Mouse (Mus musculus) limb, embryonic 14.5 days (tissue): ENCODE measurements around the gene Panx3. TPM values are rescaled to one million over a fixed set of nuclear protein-coding genes. Genes with fewer than 3 reads are reported as not detected.
A peak's percentile ranks its signal among the peaks of the same experiment; 100 is the strongest.

Source experiments
- ATAC-seq: fragments of 200-750 bp; cut with Nextera tagmentation; 2 replicates; pipeline ENCODE4 v1.8.0; 2017; ENCODE audit warnings: low read depth, moderate number of reproducible peaks, moderate TSS enrichment; ENCODE audit not compliant: low FRiP score
- DNase-seq: peaks from one replicate; pipeline ENCODE4 v3.0.0-alpha.2; 2015; ENCODE audit warnings: low spot score
- H3K27ac ChIP-seq: fragments of 300-500 bp; sonication (generic); replicated peaks from 2 replicates; pipeline ENCODE4 v1.5.1; 2014; ENCODE audit warnings: low read depth, mild to moderate bottlenecking, low read length, moderate library complexity, mixed read lengths
- H3K27me3 ChIP-seq: fragments of 300-500 bp; sonication (generic); 2 replicates; pipeline ENCODE4 v1.6.1; 2014; ENCODE audit warnings: low read length, mixed read lengths; ENCODE audit not compliant: control insufficient read depth, insufficient read depth
- H3K36me3 ChIP-seq: fragments of 300-500 bp; sonication (generic); 2 replicates; pipeline ENCODE4 v1.6.1; 2014; ENCODE audit warnings: mild to moderate bottlenecking, low read length, moderate library complexity, mixed read lengths; ENCODE audit not compliant: control insufficient read depth, insufficient read depth
- H3K4me1 ChIP-seq: fragments of 300-500 bp; sonication (generic); 2 replicates; pipeline ENCODE4 v1.6.1; 2014; ENCODE audit warnings: antibody characterized with exemption, low read length, mixed read lengths; ENCODE audit not compliant: control insufficient read depth, insufficient read depth
- H3K4me2 ChIP-seq: fragments of 300-500 bp; sonication (generic); replicated peaks from 2 replicates; pipeline ENCODE4 v1.6.1; 2014; ENCODE audit warnings: low read depth, mild to moderate bottlenecking, low read length, moderate library complexity; ENCODE audit not compliant: severe bottlenecking
- H3K4me3 ChIP-seq: fragments of 300-500 bp; sonication (generic); replicated peaks from 2 replicates; pipeline ENCODE4 v1.5.1; 2014; ENCODE audit warnings: low read length
- H3K9ac ChIP-seq: fragments of 300-500 bp; sonication (generic); 2 replicates; pipeline ENCODE4 v1.6.1; 2014; ENCODE audit warnings: mild to moderate bottlenecking, low read depth, low read length, moderate library complexity; ENCODE audit not compliant: severe bottlenecking
- H3K9me3 ChIP-seq: fragments of 300-500 bp; sonication (generic); 2 replicates; pipeline ENCODE4 v1.6.1; 2016; ENCODE audit warnings: low read length; ENCODE audit not compliant: control insufficient read depth
- POLR2A ChIP-seq: fragments of 200-500 bp; IDR thresholded peaks from 2 replicates; pipeline ENCODE4 v1.8.0; 2012; ENCODE audit warnings: inconsistent platforms, mild to moderate bottlenecking, moderate library complexity, borderline replicate concordance; ENCODE audit not compliant: insufficient read depth, insufficient read length; ENCODE audit errors: extremely low read depth
- WGBS: fragments of 180-500 bp; shearing (Covaris S2); extraction: QIAGEN DNeasy Blood & Tissue Kit; methylation state at CpG from one replicate; pipeline ENCODE4 v1.1.7; 2014; 5-methylcytosine and 5-hydroxymethylcytosine counted together
- polyA plus RNA-seq, 2 experiments: library from polyadenylated mRNA; depleted of rRNA in 1 of 2; stranded (reverse) in 1 of 2; unstranded in 1 of 2; fragments of >200 nt; fragmentation: Nextera tagmentation in 1 of 2; extraction: Ambion mirVana in 1 of 2; gene quantifications; 2 replicates each; pipeline versions ENCODE4 v1.2.1 to v1.2.3; 2012 to 2014

The Panx3 gene
- polyA plus RNA-seq, 2 experiments: 15.9 to 37.4 TPM

DNA sequence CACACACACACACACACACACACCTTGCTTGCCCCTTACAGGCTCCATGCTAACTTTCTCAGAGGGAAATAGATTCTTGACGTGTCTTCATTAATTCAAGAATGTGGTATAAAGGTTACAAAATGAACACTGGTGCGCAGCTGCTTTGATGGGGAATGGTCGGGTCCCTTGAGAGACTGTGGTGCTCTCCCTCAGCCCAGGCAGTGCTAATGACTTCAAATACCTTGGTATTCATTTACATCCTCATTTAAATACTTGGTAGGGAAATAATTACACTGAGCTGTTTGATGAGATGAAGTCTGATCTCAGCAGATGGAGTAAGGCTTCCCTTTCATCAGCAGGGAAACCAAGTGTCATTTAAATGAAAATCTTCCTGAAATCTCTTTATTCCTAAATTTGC, 43.9 kb downstream of the Panx3 start:
- no peak overlapping the region for H3K9ac ChIP-seq
- no peak overlapping the region for H3K27ac ChIP-seq
- no peak overlapping the region for H3K4me3 ChIP-seq
- no peaks in the 10 kb centered on the region for H3K36me3 ChIP-seq
- no peaks in the 10 kb centered on the region for H3K27me3 ChIP-seq
- H3K9me3 ChIP-seq: no peaks in the 10 kb centered on the region
- 35% methylated on average over 3 of the region's 3 CpGs for WGBS
- DNase-seq: no peak
- H3K4me2 ChIP-seq: no peak overlapping the region
- H3K4me1 ChIP-seq: no peaks in the 10 kb centered on the region
- no peak for TF ChIP-seq POLR2A
- no peak for ATAC-seq

DNA sequence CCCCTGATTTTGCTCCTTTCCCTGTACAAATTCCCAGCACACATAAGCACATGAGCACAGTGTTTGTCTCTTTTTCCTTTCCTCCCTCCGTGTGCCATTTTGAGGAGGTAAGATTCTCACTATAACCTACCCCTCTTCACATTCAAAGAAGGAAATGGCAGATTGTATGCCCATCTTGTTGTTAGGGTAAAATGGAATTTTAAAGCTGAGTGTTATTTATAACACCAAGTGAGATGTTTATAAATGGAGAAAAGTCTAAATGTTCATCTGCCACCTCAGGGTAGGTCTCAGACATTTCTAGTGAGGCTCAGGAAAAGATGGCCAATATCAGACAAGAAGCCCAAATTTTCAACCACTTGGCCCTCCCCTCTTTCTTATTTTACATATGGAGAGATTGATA, 44.5 kb downstream of the Panx3 start:
- no peaks in the 10 kb centered on the region for H3K36me3 ChIP-seq
- no peak overlapping the region for H3K27ac ChIP-seq
- H3K4me3 ChIP-seq: no peak overlapping the region
- ATAC-seq: no peak
- no peak for DNase-seq
- 82% methylated on average over 1 of the region's 1 CpGs for WGBS
- no peaks in the 10 kb centered on the region for H3K4me1 ChIP-seq
- no peaks in the 10 kb centered on the region for H3K9me3 ChIP-seq
- no peaks in the 10 kb centered on the region for H3K27me3 ChIP-seq
- H3K9ac ChIP-seq: no peak overlapping the region
- no peak for TF ChIP-seq POLR2A
- no peak overlapping the region for H3K4me2 ChIP-seq

GRCm38 (mm10) chr9:37623981-37624380, 45.1 kb downstream of the Panx3 start:
- ATAC-seq (no peak), DNase-seq (no peak)
- 81% methylated on average over 3 of the region's 3 CpGs for WGBS
- Histone ChIP-seq H3K27ac (no peak overlapping the region), H3K36me3 (no peaks in the 10 kb centered on the region), H3K27me3 (no peaks in the 10 kb centered on the region), H3K9me3 (no peaks in the 10 kb centered on the region), H3K9ac (no peak overlapping the region), H3K4me1 (no peaks in the 10 kb centered on the region), H3K4me2 (no peak overlapping the region), H3K4me3 (no peak overlapping the region)
- TF ChIP-seq POLR2A: no peak

DNA sequence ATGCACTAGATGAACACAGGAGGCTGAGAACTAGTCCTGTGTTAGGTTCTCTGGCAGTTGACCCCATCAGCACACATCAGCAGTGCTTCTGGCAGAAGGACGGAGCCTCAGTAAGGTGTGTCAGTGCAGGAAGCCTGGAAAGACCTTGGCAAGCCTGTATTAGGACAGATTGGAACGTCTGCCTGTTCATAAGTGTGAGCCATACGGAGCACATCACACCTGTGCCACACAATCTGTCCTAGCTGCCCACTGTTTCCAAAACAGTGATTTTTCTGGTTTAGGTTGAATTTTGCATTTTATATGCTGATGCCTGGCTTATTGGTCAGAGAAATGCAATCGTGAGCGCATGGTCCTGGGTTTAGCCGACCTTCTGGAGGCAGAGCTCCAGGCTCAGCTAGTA, 47.7 kb downstream of the Panx3 start:
- no peak overlapping the region for H3K27ac ChIP-seq
- no peak overlapping the region for H3K4me2 ChIP-seq
- WGBS: 85% methylated on average over 6 of the region's 6 CpGs
- no peaks in the 10 kb centered on the region for H3K27me3 ChIP-seq
- ATAC-seq: no peak
- DNase-seq: no peak
- no peak overlapping the region for H3K4me3 ChIP-seq
- no peak overlapping the region for H3K9ac ChIP-seq
- no peaks in the 10 kb centered on the region for H3K36me3 ChIP-seq
- no peaks in the 10 kb centered on the region for H3K9me3 ChIP-seq
- H3K4me1 ChIP-seq: no peaks in the 10 kb centered on the region
- no peak for TF ChIP-seq POLR2A

DNA sequence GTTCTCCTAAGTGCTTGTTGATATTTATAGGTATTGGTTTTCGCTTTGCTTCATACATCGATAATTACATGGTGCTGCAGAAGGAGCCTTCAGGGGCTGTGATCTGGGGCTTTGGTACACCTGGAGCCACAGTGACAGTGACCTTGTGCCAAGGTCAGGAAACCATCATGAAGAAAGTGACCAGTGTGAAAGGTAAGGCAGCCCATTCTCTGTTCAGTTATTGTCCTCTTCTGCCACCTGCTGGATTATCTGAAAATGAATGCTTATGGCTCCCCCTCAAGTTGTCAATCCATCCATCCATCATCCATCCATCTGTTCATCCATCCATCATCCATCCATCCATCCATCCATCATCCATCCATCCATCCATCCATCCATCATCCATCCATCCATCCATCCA, 52.3 kb downstream of the Panx3 start:
- H3K9me3 ChIP-seq: no peaks in the 10 kb centered on the region

DNA sequence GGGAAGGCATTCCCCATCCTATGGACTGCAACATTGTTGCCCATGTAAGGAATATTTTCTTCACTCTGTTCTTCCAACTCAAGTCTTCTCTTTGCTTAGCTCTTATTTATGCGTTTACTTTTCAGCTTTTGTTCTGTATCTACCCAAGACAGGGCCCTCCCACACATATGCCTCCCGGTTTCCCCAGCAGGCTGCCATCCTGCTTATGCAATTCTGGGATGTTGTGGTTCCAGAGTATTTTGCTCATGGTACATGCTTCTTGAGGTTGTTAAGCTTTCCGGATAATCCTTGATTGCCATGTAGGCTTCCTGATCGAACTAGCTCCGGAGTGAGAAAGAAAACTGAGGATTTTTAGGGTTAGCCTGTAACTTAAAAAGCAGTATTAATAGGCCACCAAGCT, 53.8 kb downstream of the Panx3 start:
- no peak overlapping the region for H3K9ac ChIP-seq
- H3K36me3 ChIP-seq: no peaks in the 10 kb centered on the region
- H3K27ac ChIP-seq: no peak overlapping the region
- no peak for TF ChIP-seq POLR2A
- DNase-seq (no peak), ATAC-seq (no peak)
- whole genome bisulfite sequencing: 51% methylated on average over 5 of the region's 5 CpGs
- peaks cover 6% of the 10 kb centered on the region; the same call in 1 of the 2 replicates for H3K4me1 ChIP-seq
- H3K9me3 ChIP-seq: no peaks in the 10 kb centered on the region
- H3K4me3 ChIP-seq: no peak overlapping the region
- no peaks in the 10 kb centered on the region for H3K27me3 ChIP-seq
- no peak overlapping the region for H3K4me2 ChIP-seq

More for the DNA sequence above, 52.3 kb downstream of the Panx3 start:
- no peak for ATAC-seq
- WGBS: 58% methylated on average over 2 of the region's 2 CpGs
- no peaks in the 10 kb centered on the region for H3K36me3 ChIP-seq
- peaks cover 6% of the 10 kb centered on the region; the same call in 1 of the 2 replicates for H3K4me1 ChIP-seq
- no peak overlapping the region for H3K4me2 ChIP-seq
- no peak overlapping the region for H3K4me3 ChIP-seq
- no peak overlapping the region for H3K9ac ChIP-seq
- H3K27me3 ChIP-seq: no peaks in the 10 kb centered on the region
- H3K27ac ChIP-seq: no peak overlapping the region
- no peak for TF ChIP-seq POLR2A
- DNase-seq: peak; percentile 44
